Mouse (Mus musculus) cerebellum, postnatal 36 days (tissue): ENCODE measurements around the gene Camk1g.
A peak's percentile ranks its signal among the peaks of the same experiment; 100 is the strongest.

ENCODE experiments used
- DNase-seq, 2 experiments: peaks; one replicate each; pipeline ENCODE4 v3.0.0; 2021 to 2022; ENCODE audit warnings: mixed read lengths in 2 of 2

The Camk1g gene

GRCm38 (mm10) chr1:193373906-193374413 is 3.9 kb upstream of the Camk1g start:
- no peak for DNase-seq

- no peak for DNase-seq
These were observed 1.0 kb downstream of the Camk1g start for GRCm38 (mm10) chr1:193369091-193369490.

GRCm38 (mm10) chr1:193368055-193368454 is 2.0 kb downstream of the Camk1g start:
- no peak for DNase-seq

- peak; percentile 51 to 53 for DNase-seq
These were observed 6.3 kb downstream of the Camk1g start for GRCm38 (mm10) chr1:193363801-193364231.

GRCm38 (mm10) chr1:193362078-193362477 is 8.0 kb downstream of the Camk1g start:
- DNase-seq = no peak

GRCm38 (mm10) chr1:193361181-193361580 is 8.9 kb downstream of the Camk1g start:
- DNase-seq = peak in 1 of 2 experiments; percentile 36

- DNase-seq = no peak
These were observed 10.9 kb downstream of the Camk1g start for GRCm38 (mm10) chr1:193359199-193359598.

- peak; percentile 53 to 55 for DNase-seq
These were observed 18.5 kb downstream of the Camk1g start for GRCm38 (mm10) chr1:193351583-193351982.

- DNase-seq = no peak
These were observed 19.6 kb downstream of the Camk1g start for GRCm38 (mm10) chr1:193350546-193350801.

- DNase-seq = no peak
These were observed 20.2 kb downstream of the Camk1g start for GRCm38 (mm10) chr1:193349702-193350545.

GRCm38 (mm10) chr1:193348261-193348962 is 21.7 kb downstream of the Camk1g start:
- DNase-seq = peak; percentile 55 to 58

- no peak for DNase-seq
These were observed 23.2 kb downstream of the Camk1g start for GRCm38 (mm10) chr1:193346908-193347307.

- no peak for DNase-seq
These were observed 25.1 kb downstream of the Camk1g start for GRCm38 (mm10) chr1:193344976-193345375.

- peak; percentile 70 to 74 for DNase-seq
These were observed 26.2 kb downstream of the Camk1g start for GRCm38 (mm10) chr1:193343853-193344252.

- DNase-seq = peak; percentile 54 to 56
These were observed 27.7 kb downstream of the Camk1g start for GRCm38 (mm10) chr1:193342198-193342946.

- no peak for DNase-seq
These were observed 31.6 kb downstream of the Camk1g start for GRCm38 (mm10) chr1:193338363-193338995.

GRCm38 (mm10) chr1:193337787-193338310 is 32.2 kb downstream of the Camk1g start:
- DNase-seq = no peak

- DNase-seq = no peak
These were observed 33.1 kb downstream of the Camk1g start for GRCm38 (mm10) chr1:193337018-193337321.

- peak; percentile 62 to 65 for DNase-seq
These were observed 33.7 kb downstream of the Camk1g start for GRCm38 (mm10) chr1:193336122-193337017.

GRCm38 (mm10) chr1:193334546-193334945 is 35.6 kb downstream of the Camk1g start:
- no peak for DNase-seq

GRCm38 (mm10) chr1:193333776-193334175 is 36.3 kb downstream of the Camk1g start:
- DNase-seq = no peak

GRCm38 (mm10) chr1:193332671-193333070 is 37.4 kb downstream of the Camk1g start:
- DNase-seq = no peak
